Mouse (Mus musculus) gastrocnemius, postnatal 4 days (tissue): ENCODE measurements around the gene Akr1b10. TPM values are rescaled to one million over a fixed set of nuclear protein-coding genes. Genes with fewer than 3 reads are reported as not detected.

ENCODE experiments used
- total RNA-seq, 2 experiments: library from RNA; stranded (reverse); gene quantifications; 2 replicates each; pipeline ENCODE4 v1.2.3; 2021

Gene Akr1b10
- total RNA-seq, 2 experiments from 2014 or later, result 34.9 to 36.5 TPM

Other genes starting within 250 kb of the Akr1b10 start
- gene Slc35b4, start 207.1 kb upstream of the Akr1b10 start, total RNA-seq, result 10 to 100 TPM; 19.8 TPM
- 100 to 1,000 TPM; 184 to 196 TPM for gene Akr1b3, start 66.7 kb upstream of the Akr1b10 start, total RNA-seq
- 10 to 100 TPM in 1 of 2 experiments, 1 to 10 TPM in 1; 10.0 to 11.3 TPM for gene Akr1b8, start 30.1 kb upstream of the Akr1b10 start, total RNA-seq
- under 1 TPM in 1 of 2 experiments, not detected in 1; 0.49 TPM for gene Akr1b7, start 28.1 kb downstream of the Akr1b10 start, total RNA-seq
- 10 to 100 TPM; 29.3 to 32.8 TPM for gene Bpgm, start 92.0 kb downstream of the Akr1b10 start, total RNA-seq
- 100 to 1,000 TPM; 110 to 127 TPM for gene Cald1, start 214.3 kb downstream of the Akr1b10 start, total RNA-seq